19 mouse cellular contexts compared by ENCODE assay signal in genomic region chr2:130358852-130359251, GRCm38 (mm10). TPM values are rescaled to one million over a fixed set of nuclear protein-coding genes. Genes with fewer than 3 reads are reported as not detected.
"Had no signal": no experiment of that assay in that cellular context is flagged by ENCODE, and none has a peak within 500 bp of the region (broad histone marks: within the 10 kb centered on the region; RNA-seq: fewer than 3 reads in every experiment).

No protein-coding gene starts in this region.

- H3K9ac ChIP-seq: kidney, embryonic 15.5 days; limb, embryonic 13.5 days; liver, embryonic 14.5 days; neural tube, embryonic 13.5 days had no signal

- ATAC-seq: midbrain, embryonic 16.5 days had no signal

- H3K4me3 ChIP-seq: kidney, embryonic 15.5 days; limb, embryonic 13.5 days; neural tube, embryonic 13.5 days had no signal

- H3K9me3 ChIP-seq: kidney, embryonic 15.5 days; limb, embryonic 13.5 days; neural tube, embryonic 13.5 days had no signal

- H3K4me2 ChIP-seq: kidney, embryonic 15.5 days; limb, embryonic 13.5 days; neural tube, embryonic 13.5 days had no signal

- H3K27ac ChIP-seq: kidney, embryonic 15.5 days; limb, embryonic 13.5 days; liver, embryonic 14.5 days; neural tube, embryonic 13.5 days; stomach, postnatal 0 days had no signal

- H3K4me1 ChIP-seq: limb, embryonic 13.5 days had no signal

- DNase-seq: kidney, postnatal 14 days; left cerebral cortex, postnatal 4 days; lung, adult 18-20 months; right cerebral cortex, postnatal 14 days had no signal

- H3K36me3 ChIP-seq: kidney, embryonic 15.5 days; limb, embryonic 13.5 days; neural tube, embryonic 13.5 days had no signal

RNA-seq across cellular contexts. Expression of gene Gm28372, which starts 46.2 kb away (rescaled TPM):
- total RNA-seq: layer of hippocampus, adult 8-10 months; layer of hippocampus, postnatal 14 days; left cerebral cortex, adult 18-20 months; left cerebral cortex, postnatal 10 days; left cerebral cortex, postnatal 4 days; liver, adult 2 months; megakaryocyte-erythroid progenitor cell, adult 5-6 weeks had no signal
- polyA plus RNA-seq: kidney, embryonic 15.5 days; large intestine, adult 2 months; liver, adult 2 months; liver, embryonic 14.5 days; lung, embryonic 16.5 days; neural tube, embryonic 13.5 days; small intestine, adult 2 months; stomach, postnatal 0 days had no signal

RNA-seq across cellular contexts. Expression of gene 1700020A23Rik, which starts 46.2 kb away (rescaled TPM):
- total RNA-seq: layer of hippocampus, adult 8-10 months; layer of hippocampus, postnatal 14 days; left cerebral cortex, adult 18-20 months; left cerebral cortex, postnatal 10 days; left cerebral cortex, postnatal 4 days; liver, adult 2 months; megakaryocyte-erythroid progenitor cell, adult 5-6 weeks had no signal
- polyA plus RNA-seq: kidney, embryonic 15.5 days; large intestine, adult 2 months; limb, embryonic 13.5 days; liver, adult 2 months; liver, embryonic 14.5 days; lung, embryonic 16.5 days; neural tube, embryonic 13.5 days; small intestine, adult 2 months; stomach, postnatal 0 days had no signal

RNA-seq across cellular contexts. Expression of gene Tmem239, which starts 47.4 kb away (rescaled TPM):
- total RNA-seq: layer of hippocampus, adult 8-10 months; layer of hippocampus, postnatal 14 days; left cerebral cortex, adult 18-20 months; left cerebral cortex, postnatal 10 days; left cerebral cortex, postnatal 4 days; liver, adult 2 months; megakaryocyte-erythroid progenitor cell, adult 5-6 weeks had no signal
- polyA plus RNA-seq: kidney, embryonic 15.5 days; large intestine, adult 2 months; limb, embryonic 13.5 days; liver, adult 2 months; liver, embryonic 14.5 days; lung, embryonic 16.5 days; midbrain, embryonic 16.5 days; small intestine, adult 2 months; stomach, postnatal 0 days had no signal
